Mouse (Mus musculus) heart, adult 2 months (tissue): ENCODE results near the gene Nxph3. TPM values are rescaled to one million over a fixed set of nuclear protein-coding genes. Genes with fewer than 3 reads are reported as not detected.

ENCODE experiments used
- DNase-seq, 2 experiments: peaks; one replicate each; pipeline ENCODE4 v3.0.0; 2021
- H3K27ac ChIP-seq: fragments of 200-600 bp; 2 replicates; pipeline ENCODE4 v1.8.1; 2022
- H3K27me3 ChIP-seq: fragments of 200-500 bp; 2 replicates; pipeline ENCODE4 v1.6.1; 2012; ENCODE audit warnings: mild to moderate bottlenecking, low read length, inconsistent platforms, mixed read lengths; ENCODE audit not compliant: control insufficient read depth, insufficient read depth
- H3K36me3 ChIP-seq: fragments of 200-500 bp; 2 replicates; pipeline ENCODE4 v1.6.1; 2012; ENCODE audit warnings: low read length, inconsistent platforms; ENCODE audit not compliant: control insufficient read depth, insufficient read depth
- H3K4me1 ChIP-seq: fragments of 200-500 bp; 2 replicates; pipeline ENCODE4 v1.6.1; 2011; ENCODE audit warnings: low read length; ENCODE audit not compliant: control insufficient read depth, insufficient read depth
- H3K4me3 ChIP-seq: fragments of 200-600 bp; 2 replicates; pipeline ENCODE4 v1.8.1; 2022
- H3K79me2 ChIP-seq: fragments of 200-500 bp; replicated peaks from 2 replicates; pipeline ENCODE4 v1.6.1; 2012; ENCODE audit warnings: mild to moderate bottlenecking, inconsistent platforms, low read length, moderate library complexity, mixed read lengths; ENCODE audit not compliant: control insufficient read depth, insufficient read depth
- H3K9ac ChIP-seq: fragments of 200-500 bp; 2 replicates; pipeline ENCODE4 v1.6.1; 2012; ENCODE audit warnings: low read depth, mild to moderate bottlenecking, control low read depth, inconsistent platforms, low read length, mixed read lengths
- CTCF ChIP-seq: fragments of 200-600 bp; IDR thresholded peaks from 2 replicates; pipeline ENCODE4 v1.8.1; 2022; ENCODE audit warnings: antibody characterized with exemption, mild to moderate bottlenecking, moderate library complexity
- EP300 ChIP-seq: fragments of 200-500 bp; IDR thresholded peaks from 2 replicates; pipeline ENCODE4 v1.6.1; 2011; ENCODE audit warnings: low read depth, low read length, control low read depth; ENCODE audit not compliant: insufficient read depth
- POLR2A ChIP-seq: fragments of 200-500 bp; IDR thresholded peaks from 2 replicates; pipeline ENCODE4 v1.6.1; 2011; ENCODE audit warnings: mild to moderate bottlenecking, low read depth, low read length, control low read depth; ENCODE audit not compliant: insufficient read depth
- WGBS: fragments of 180-500 bp; shearing (Covaris S2); methylation state at CpG from one replicate; pipeline ENCODE4 v1.1.7; 2018; 5-methylcytosine and 5-hydroxymethylcytosine counted together
- intact Hi-C: fragments of 180-260 bp; cut with DNase I; formaldehyde crosslinking; loops from one replicate; pipeline ENCODE4 v1.15.1; 2025
- polyA plus RNA-seq: library from polyadenylated mRNA; depleted of rRNA; stranded (reverse); fragments of >200 nt; gene quantifications from 2 replicates; pipeline ENCODE4 v1.2.3, GENCODE M21; 2012
- total RNA-seq, 2 experiments: library from RNA; stranded (reverse); gene quantifications; 2 replicates each; pipeline ENCODE4 v1.2.3; 2021

The Nxph3 gene
- total and polyA plus RNA-seq, 3 experiments, result 0.55 to 0.73 (median 0.57) TPM

- Histone ChIP-seq H3K27ac (no peak overlapping the region), H3K4me1 (peaks cover 1% of the 10 kb centered on the region; the same call in 1 of the 2 replicates), H3K36me3 (no peaks in the 10 kb centered on the region), H3K79me2 (no peaks in the 10 kb centered on the region), H3K4me3 (no peak overlapping the region), H3K9ac (no peak overlapping the region), H3K27me3 (peaks cover 5% of the 10 kb centered on the region)
- WGBS, result 76% methylated on average over 17 of the region's 17 CpGs
- intact Hi-C loops, result no loop called here
- TF ChIP-seq EP300 (no peak), POLR2A (no peak), CTCF (no peak)
- no peak for DNase-seq
These were observed 1.3 kb upstream of the Nxph3 start for GRCm38 (mm10) chr11:95515376-95516323.

GRCm38 (mm10) chr11:95513461-95514297 lies 691 bp downstream of the Nxph3 start:
- DNase-seq, result peak; percentile 21 to 53
- intact Hi-C loops, result no loop called here
- TF ChIP-seq CTCF (no peak), POLR2A (no peak), EP300 (no peak)
- no peaks in the 10 kb centered on the region for H3K79me2 ChIP-seq
- H3K9ac ChIP-seq, result peak overlapping the region; percentile 24
- peaks cover 1% of the 10 kb centered on the region; the same call in 1 of the 2 replicates for H3K4me1 ChIP-seq
- 2% methylated on average over 64 of the region's 66 CpGs for WGBS
- no peak overlapping the region; the same call in 1 of the 2 replicates for H3K27ac ChIP-seq
- no peaks in the 10 kb centered on the region for H3K36me3 ChIP-seq
- H3K27me3 ChIP-seq, result peaks cover 5% of the 10 kb centered on the region
- H3K4me3 ChIP-seq, result peak overlapping the region; percentile 61

- WGBS, result 87% methylated on average over 6 of the region's 6 CpGs
- Histone ChIP-seq H3K79me2 (no peaks in the 10 kb centered on the region), H3K4me3 (no peak overlapping the region), H3K36me3 (no peaks in the 10 kb centered on the region), H3K9ac (no peak overlapping the region), H3K27me3 (peaks cover 5% of the 10 kb centered on the region), H3K27ac (no peak overlapping the region), H3K4me1 (peaks cover 1% of the 10 kb centered on the region; the same call in 1 of the 2 replicates)
- intact Hi-C loops, result no loop called here
- TF ChIP-seq CTCF (no peak), POLR2A (no peak), EP300 (no peak)
- DNase-seq, result no peak
These were observed 2.0 kb downstream of the Nxph3 start for GRCm38 (mm10) chr11:95512383-95512782.

GRCm38 (mm10) chr11:95511919-95512318 lies 2.5 kb downstream of the Nxph3 start:
- Histone ChIP-seq H3K27ac (no peak overlapping the region), H3K27me3 (peaks cover 5% of the 10 kb centered on the region), H3K36me3 (no peaks in the 10 kb centered on the region), H3K79me2 (no peaks in the 10 kb centered on the region), H3K4me1 (peaks cover 1% of the 10 kb centered on the region; the same call in 1 of the 2 replicates), H3K4me3 (no peak overlapping the region), H3K9ac (no peak overlapping the region)
- no peak for TF ChIP-seq POLR2A
- TF ChIP-seq EP300, result no peak
- no peak for TF ChIP-seq CTCF
- intact Hi-C loops, result no loop called here
- WGBS, result 88% methylated on average over 1 of the region's 1 CpGs
- DNase-seq, result no peak

GRCm38 (mm10) chr11:95510631-95511030 lies 3.7 kb downstream of the Nxph3 start:
- Histone ChIP-seq H3K4me3 (no peak overlapping the region), H3K9ac (no peak overlapping the region), H3K36me3 (no peaks in the 10 kb centered on the region), H3K27me3 (peaks cover 5% of the 10 kb centered on the region), H3K27ac (no peak overlapping the region), H3K4me1 (peaks cover 1% of the 10 kb centered on the region; the same call in 1 of the 2 replicates), H3K79me2 (no peaks in the 10 kb centered on the region)
- TF ChIP-seq EP300 (no peak), POLR2A (no peak), CTCF (no peak)
- DNase-seq, result no peak
- WGBS, result 90% methylated on average over 12 of the region's 12 CpGs
- intact Hi-C loops, result no loop called here
